Mouse (Mus musculus) left cerebral cortex, postnatal 4 days (tissue): ENCODE data around the gene Dctn1. TPM values are rescaled to one million over a fixed set of nuclear protein-coding genes. Genes with fewer than 3 reads are reported as not detected.

Experiments used
- DNase-seq: peaks from one replicate; pipeline ENCODE4 v3.0.0-alpha.2; 2022
- intact Hi-C: fragments of 180-260 bp; cut with DNase I; formaldehyde crosslinking; loops from one replicate; pipeline ENCODE4 v1.15.1; 2025
- total RNA-seq, 2 experiments: library from RNA; stranded (reverse); gene quantifications; 2 replicates each; pipeline ENCODE4 v1.2.3; 2021

The Dctn1 gene
- total RNA-seq, 2 experiments from 2014 or later, result 319 to 327 TPM

GRCm38 (mm10) chr6:83210495-83210894 is 44.8 kb downstream of the Dctn1 start:
- no peak for DNase-seq
- intact Hi-C loops, result loop anchor here (5.0 kb wide), 1 partner anchor 57 kb away; no protein-coding TSS in a partner anchor

- no peak for DNase-seq
- intact Hi-C loops, result loop anchor here (5.0 kb wide), 1 partner anchor 56 kb away; no protein-coding TSS in a partner anchor
Measured at GRCm38 (mm10) chr6:83211526-83211925, 45.8 kb downstream of the Dctn1 start.

- intact Hi-C loops, result no loop called here
- peak; percentile 84 for DNase-seq
Measured at GRCm38 (mm10) chr6:83215002-83215666, 49.4 kb downstream of the Dctn1 start.

DNA sequence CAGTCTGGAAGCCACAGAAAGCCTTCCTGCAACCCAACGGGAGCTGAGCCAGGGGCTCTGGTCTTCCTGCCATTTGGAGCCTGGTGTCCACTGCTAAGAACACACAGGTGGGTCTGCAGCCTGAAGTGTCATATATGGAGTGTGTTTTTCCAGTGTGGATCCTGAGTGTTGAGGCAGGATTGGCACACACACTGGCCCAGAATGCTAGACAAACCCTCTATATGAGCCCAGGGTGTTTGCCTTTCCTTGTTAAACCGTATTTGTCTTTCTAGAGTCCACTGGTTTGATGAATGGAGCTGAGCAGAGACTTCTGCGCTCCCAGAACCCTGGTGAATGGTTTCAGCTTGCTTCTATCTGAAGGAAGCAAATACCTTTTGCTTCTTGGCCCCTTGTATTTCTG is 54.1 kb downstream of the Dctn1 start, which contains the start of gene Slc4a5:
Gene Slc4a5 (plus strand): TSS at position 15 of the 400 bp plus-strand sequence.
- DNase-seq, result no peak
- intact Hi-C loops, result loop anchor here (10.0 kb wide), 1 partner anchor 105 kb away; the partner anchor contains the start of genes Mob1a and Mthfd2

DNA sequence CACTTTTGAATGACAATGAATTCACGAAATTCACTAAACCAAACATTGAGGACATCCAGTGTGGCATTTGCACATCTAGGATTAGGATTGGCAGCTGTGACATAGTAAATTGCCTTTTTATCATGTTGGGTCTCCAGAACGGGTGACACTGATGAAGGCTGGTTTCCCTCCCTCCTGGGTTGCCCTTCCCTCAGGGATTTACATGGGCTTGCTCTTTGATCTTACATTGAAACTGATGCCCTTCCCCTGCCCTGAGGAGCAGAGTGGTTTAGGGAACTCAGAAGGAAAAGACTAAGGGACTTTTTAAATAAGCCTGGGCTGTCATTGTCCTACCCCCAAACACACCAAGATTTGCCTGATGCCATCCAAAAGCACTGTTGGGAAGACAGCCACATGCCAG is 65.8 kb downstream of the Dctn1 start:
- intact Hi-C loops, result no loop called here
- no peak for DNase-seq

DNA sequence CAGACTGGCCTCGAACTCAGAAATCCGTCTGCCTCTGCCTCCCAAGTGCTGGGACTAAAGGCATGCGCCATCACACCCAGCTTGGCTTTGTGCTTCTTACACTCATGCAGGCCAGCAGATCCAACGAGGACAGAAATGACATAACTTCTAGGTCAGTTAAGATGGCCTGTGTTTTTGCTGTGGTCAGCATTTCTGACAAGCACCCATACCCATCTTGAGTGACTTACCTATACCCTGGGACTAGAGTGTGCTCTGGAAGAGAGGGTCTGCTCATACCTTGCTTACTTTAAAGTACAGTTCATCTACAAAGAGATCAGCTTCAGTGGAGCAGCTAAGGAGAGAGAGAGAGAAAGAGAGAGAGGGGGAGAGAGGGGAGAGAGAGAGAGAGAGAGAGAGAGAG is 67.6 kb downstream of the Dctn1 start:
- DNase-seq, result no peak
- intact Hi-C loops, result no loop called here

- no peak for DNase-seq
- intact Hi-C loops, result no loop called here
Measured at GRCm38 (mm10) chr6:83234280-83234741, 68.6 kb downstream of the Dctn1 start.

DNA sequence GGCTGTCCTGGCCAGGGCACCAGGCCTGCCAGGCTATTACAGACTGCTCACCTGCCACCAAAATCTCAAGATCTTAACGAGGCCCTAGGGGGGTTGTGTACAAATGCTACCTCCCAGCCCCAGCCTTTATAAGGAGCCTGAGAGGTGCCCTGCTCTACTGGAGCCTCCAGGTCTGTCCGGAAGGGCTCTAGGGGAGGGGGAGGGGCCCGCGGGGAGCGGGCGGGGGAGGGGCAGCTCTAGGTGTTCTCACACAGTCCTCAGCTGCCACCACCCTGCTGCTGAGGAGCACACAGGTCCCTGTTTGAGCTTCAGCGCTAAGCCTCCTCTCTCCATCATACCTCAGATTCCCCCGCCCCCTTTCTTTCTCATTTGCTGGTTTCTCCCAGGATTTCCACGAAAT is 71.4 kb downstream of the Dctn1 start:
- intact Hi-C loops, result no loop called here

DNA sequence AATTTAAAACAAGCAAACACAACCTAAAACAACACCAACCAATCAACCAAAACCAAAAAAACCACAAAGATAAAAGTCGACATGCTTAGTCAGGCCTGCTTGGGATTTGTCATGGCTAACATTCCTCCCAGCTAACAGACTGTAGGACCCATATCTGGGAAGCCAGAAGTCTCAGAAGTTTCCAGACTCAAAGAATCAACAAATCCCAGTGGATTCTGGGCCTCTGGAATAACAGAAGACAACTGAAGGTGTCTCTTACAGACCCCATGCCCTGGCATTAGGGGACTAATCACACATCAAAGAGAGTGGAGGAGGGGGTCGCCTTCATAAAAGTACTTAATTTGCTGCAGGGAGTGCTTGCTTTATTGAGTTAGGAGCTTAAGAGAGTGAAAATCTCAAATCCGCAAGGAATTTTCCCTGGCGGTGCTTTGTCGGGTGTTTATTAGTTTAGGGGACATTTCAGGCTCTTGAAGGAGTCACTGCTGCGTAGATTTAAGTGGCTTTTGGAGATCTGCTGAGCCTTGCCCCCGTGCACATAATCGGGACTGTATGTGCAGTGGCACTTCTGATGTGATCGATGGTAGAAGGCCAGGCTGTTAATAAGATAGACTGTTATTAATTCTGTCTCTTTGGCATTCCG is 78.8 kb downstream of the Dctn1 start:
- intact Hi-C loops, result no loop called here
- no peak for DNase-seq

More for the DNA sequence above, 71.4 kb downstream of the Dctn1 start:
- DNase-seq, result no peak

GRCm38 (mm10) chr6:83245134-83245533 is 79.4 kb downstream of the Dctn1 start:
- intact Hi-C loops, result no loop called here
- peak; percentile 37 for DNase-seq

- DNase-seq, result no peak
- intact Hi-C loops, result no loop called here
Measured at GRCm38 (mm10) chr6:83245997-83246396, 80.3 kb downstream of the Dctn1 start.

GRCm38 (mm10) chr6:83246750-83247149 is 81.0 kb downstream of the Dctn1 start:
- no peak for DNase-seq
- intact Hi-C loops, result no loop called here

DNA sequence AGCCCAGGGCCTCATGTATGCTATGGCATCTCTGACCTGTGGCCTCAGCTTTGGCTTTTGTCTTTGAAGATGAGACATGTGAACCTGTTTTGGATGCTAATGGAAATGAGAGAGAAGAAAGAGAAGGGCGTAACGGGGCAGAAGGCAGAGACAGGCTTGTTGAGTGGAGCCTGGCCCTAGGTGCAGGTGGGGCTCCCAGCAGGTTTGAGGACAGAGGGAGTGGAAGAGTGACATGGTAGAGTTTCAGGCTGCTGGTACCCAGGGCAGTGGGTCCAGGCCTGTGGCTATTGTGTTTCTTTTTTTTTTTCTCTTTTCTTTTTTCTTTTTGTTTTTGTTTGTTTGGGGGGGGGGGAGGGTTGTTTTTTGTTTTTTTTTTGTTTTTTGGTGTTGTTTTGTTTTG is 81.4 kb downstream of the Dctn1 start:
- no peak for DNase-seq
- intact Hi-C loops, result no loop called here

Other genes starting within 250 kb of the Dctn1 start
- gene Sema4f, start 226.2 kb upstream of the Dctn1 start, total RNA-seq, result 10 to 100 TPM; 51.3 to 54.0 TPM
- under 1 TPM in 1 of 2 experiments, not detected in 1; 0.44 TPM for gene M1ap, start 219.0 kb upstream of the Dctn1 start, total RNA-seq
- 1 to 10 TPM in 1 of 2 experiments, under 1 TPM in 1; 0.76 to 1.7 TPM for gene Dok1, start 132.4 kb upstream of the Dctn1 start, total RNA-seq
- 1 to 10 TPM; 3.2 to 3.6 TPM for gene Loxl3, start 131.7 kb upstream of the Dctn1 start, total RNA-seq
- 10 to 100 TPM; 94.8 to 98.5 TPM for gene Aup1, start 111.4 kb upstream of the Dctn1 start, total RNA-seq
- gene Htra2, start 110.6 kb upstream of the Dctn1 start, total RNA-seq, result 10 to 100 TPM; 66.1 to 70.5 TPM
- gene Dqx1, start 108.1 kb upstream of the Dctn1 start, total RNA-seq, result under 1 TPM; 0.62 to 0.84 TPM
- gene Tlx2, start 95.6 kb upstream of the Dctn1 start, total RNA-seq, result not detected
- 10 to 100 TPM; 16.8 to 23.3 TPM for gene Pcgf1, start 88.1 kb upstream of the Dctn1 start, total RNA-seq
- not detected for gene Lbx2, start 79.6 kb upstream of the Dctn1 start, total RNA-seq
- 10 to 100 TPM; 12.0 to 18.4 TPM for gene Ccdc142, start 64.3 kb upstream of the Dctn1 start, total RNA-seq
- 10 to 100 TPM in 1 of 2 experiments, 1 to 10 TPM in 1; 9.7 to 11.3 TPM for gene Gm42688, start 64.3 kb upstream of the Dctn1 start, total RNA-seq
- 10 to 100 TPM; 58.4 to 60.7 TPM for gene Mrpl53, start 56.9 kb upstream of the Dctn1 start, total RNA-seq
- 10 to 100 TPM; 27.2 to 33.2 TPM for gene Mogs, start 50.4 kb upstream of the Dctn1 start, total RNA-seq
- gene Wbp1, start 44.4 kb upstream of the Dctn1 start, total RNA-seq, result 10 to 100 TPM; 60.3 to 68.7 TPM
- gene Ino80b, start 40.5 kb upstream of the Dctn1 start, total RNA-seq, result 10 to 100 TPM; 24.9 to 26.4 TPM
- 10 to 100 TPM; 12.3 to 15.2 TPM for gene Rtkn, start 30.5 kb upstream of the Dctn1 start, total RNA-seq
- gene Wdr54, start 9.5 kb upstream of the Dctn1 start, total RNA-seq, result 10 to 100 TPM; 20.1 to 24.3 TPM
- gene 1700003E16Rik, start 9.5 kb upstream of the Dctn1 start, total RNA-seq, result 10 to 100 TPM; 13.3 to 16.9 TPM
- under 1 TPM; 0.46 to 0.52 TPM for gene Slc4a5, start 53.9 kb downstream of the Dctn1 start, total RNA-seq
- 10 to 100 TPM; 17.3 to 17.5 TPM for gene Mthfd2, start 160.0 kb downstream of the Dctn1 start, total RNA-seq
- 10 to 100 TPM; 20.4 to 21.9 TPM for gene Mob1a, start 160.1 kb downstream of the Dctn1 start, total RNA-seq
- 10 to 100 TPM; 16.4 to 21.0 TPM for gene Bola3, start 183.2 kb downstream of the Dctn1 start, total RNA-seq